17 mouse cellular contexts compared by ENCODE assay signal in genomic region chr15:72208973-72209372, GRCm38 (mm10).
DNase-seq lines count a peak whose midpoint lies in the region; ATAC-seq and TF ChIP-seq lines count a peak whose summit lies in the region.
"Had no signal": no experiment of that assay in that cellular context is flagged by ENCODE, and none has a peak within 500 bp of the region (broad histone marks: within the 10 kb centered on the region; RNA-seq: fewer than 3 reads in every experiment).

No protein-coding gene starts in this region.

- H3K27me3 ChIP-seq in forebrain, embryonic 16.5 days (replicated peaks; ENCODE audit: control insufficient read depth, insufficient read depth, low read length) = no peaks in the 10 kb centered on the region
- H3K27me3 ChIP-seq in forebrain, embryonic 12.5 days = no peaks in the 10 kb centered on the region
- H3K27me3 ChIP-seq in myocyte (ENCODE audit: control insufficient read depth, insufficient read depth, insufficient read length) = no peaks in the 10 kb centered on the region
- H3K27me3 ChIP-seq in midbrain, postnatal 0 days (ENCODE audit: insufficient read depth, low read length) = no peaks in the 10 kb centered on the region
- H3K27me3 ChIP-seq: embryonic facial prominence, embryonic 12.5 days; heart, embryonic 12.5 days had no signal

- TF ChIP-seq CTCF in midbrain, postnatal 0 days (IDR thresholded peaks at IDR 0.05) = no peak

- no peaks in the 10 kb centered on the region for H3K9me3 ChIP-seq in forebrain, embryonic 16.5 days (ENCODE audit: control insufficient read depth, low read length)
- no peaks in the 10 kb centered on the region for H3K9me3 ChIP-seq in forebrain, embryonic 12.5 days
- no peaks in the 10 kb centered on the region for H3K9me3 ChIP-seq in midbrain, postnatal 0 days (ENCODE audit: low read length)
- H3K9me3 ChIP-seq: embryonic facial prominence, embryonic 12.5 days; heart, embryonic 12.5 days; hindbrain, embryonic 10.5 days had no signal

- H3K9ac ChIP-seq in forebrain, embryonic 16.5 days (replicated peaks; ENCODE audit: low read depth, low read length) = no peak overlapping the region
- no peak overlapping the region for H3K9ac ChIP-seq in forebrain, embryonic 12.5 days
- no peak overlapping the region for H3K9ac ChIP-seq in midbrain, postnatal 0 days (replicated peaks; ENCODE audit: low read length, poor library complexity, severe bottlenecking)
- H3K9ac ChIP-seq: embryonic facial prominence, embryonic 12.5 days; heart, embryonic 12.5 days; hindbrain, embryonic 14.5 days had no signal

- H3ac ChIP-seq in myocyte (ENCODE audit: control insufficient read depth, insufficient read length) = no peak overlapping the region

- peak; percentile 46 to 57 for DNase-seq in left cerebral cortex, postnatal 14 days (ENCODE audit: low spot score in 2 of 2)
- DNase-seq in left cerebral cortex, adult 11 months (ENCODE audit: low spot score) = no peak
- DNase-seq in urinary bladder, adult 2 months (ENCODE audit: low spot score) = no peak
- DNase-seq in midbrain, postnatal 0 days (ENCODE audit: low spot score) = no peak
- DNase-seq: adrenal gland, postnatal 10 days; cerebellum, adult 11-12 months; cerebellum, adult 9-10 months; cerebellum, postnatal 25 days; gastrocnemius, postnatal 25 days had no signal

- peak; percentile 21; the same call in 1 of the 2 replicates for ATAC-seq in forebrain, embryonic 16.5 days
- ATAC-seq in forebrain, embryonic 12.5 days (ENCODE audit: low FRiP score) = no peak
- no peak for ATAC-seq in midbrain, postnatal 0 days (ENCODE audit: low FRiP score)
- ATAC-seq: forebrain, embryonic 14.5 days had no signal

- no peak overlapping the region for H3K27ac ChIP-seq in forebrain, embryonic 16.5 days (ENCODE audit: low read length)
- H3K27ac ChIP-seq in forebrain, embryonic 12.5 days = no peak overlapping the region
- H3K27ac ChIP-seq in midbrain, postnatal 0 days (ENCODE audit: low read depth, low read length) = no peak overlapping the region
- H3K27ac ChIP-seq: embryonic facial prominence, embryonic 12.5 days; hindbrain, embryonic 10.5 days; hindbrain, embryonic 14.5 days had no signal

- no peak for TF ChIP-seq POLR2A in myocyte (IDR thresholded peaks at IDR 0.05; ENCODE audit: insufficient read length, low read depth)

- no peaks in the 10 kb centered on the region; the same call in 1 of the 2 replicates for H3K4me1 ChIP-seq in forebrain, embryonic 16.5 days (replicated peaks; ENCODE audit: control insufficient read depth, insufficient read depth, low read length)
- peaks cover 3% of the 10 kb centered on the region; the same call in 1 of the 2 replicates for H3K4me1 ChIP-seq in forebrain, embryonic 12.5 days
- H3K4me1 ChIP-seq in midbrain, postnatal 0 days (ENCODE audit: insufficient read depth, low read length) = no peaks in the 10 kb centered on the region
- H3K4me1 ChIP-seq: embryonic facial prominence, embryonic 12.5 days; heart, embryonic 12.5 days; hindbrain, embryonic 10.5 days had no signal

- no peak overlapping the region for H3K4me2 ChIP-seq in forebrain, embryonic 16.5 days (ENCODE audit: low read length)
- no peak overlapping the region for H3K4me2 ChIP-seq in forebrain, embryonic 12.5 days
- H3K4me2 ChIP-seq in myocyte (ENCODE audit: low read depth) = peak overlapping the region; percentile 52
- H3K4me2 ChIP-seq in midbrain, postnatal 0 days (ENCODE audit: low read depth, low read length, poor library complexity, severe bottlenecking) = no peak overlapping the region
- H3K4me2 ChIP-seq: embryonic facial prominence, embryonic 12.5 days; heart, embryonic 12.5 days; hindbrain, embryonic 14.5 days had no signal

- H3K79me2 ChIP-seq in myocyte (ENCODE audit: control insufficient read depth, insufficient read depth) = no peaks in the 10 kb centered on the region

- intact Hi-C loops in left cerebral cortex, postnatal 14 days (cut with DNase I) = loop anchor here (5.0 to 10.0 kb wide), 2 partner anchors 124 to 813 kb away; no protein-coding TSS in a partner anchor

- no peaks in the 10 kb centered on the region for H3K36me3 ChIP-seq in forebrain, embryonic 16.5 days (ENCODE audit: control insufficient read depth, insufficient read depth)
- no peaks in the 10 kb centered on the region for H3K36me3 ChIP-seq in forebrain, embryonic 12.5 days (replicated peaks)
- no peaks in the 10 kb centered on the region for H3K36me3 ChIP-seq in myocyte (ENCODE audit: control insufficient read depth, insufficient read depth)
- no peaks in the 10 kb centered on the region for H3K36me3 ChIP-seq in midbrain, postnatal 0 days (ENCODE audit: insufficient read depth, low read length)
- H3K36me3 ChIP-seq: embryonic facial prominence, embryonic 12.5 days; heart, embryonic 12.5 days; hindbrain, embryonic 10.5 days had no signal

- H3K4me3 ChIP-seq in forebrain, embryonic 16.5 days (replicated peaks; ENCODE audit: low read length) = no peak overlapping the region
- H3K4me3 ChIP-seq in forebrain, embryonic 12.5 days (replicated peaks) = no peak overlapping the region
- H3K4me3 ChIP-seq in myocyte = no peak overlapping the region
- H3K4me3 ChIP-seq in midbrain, postnatal 0 days (ENCODE audit: low read depth, low read length) = no peak overlapping the region
- H3K4me3 ChIP-seq: embryonic facial prominence, embryonic 12.5 days; heart, embryonic 12.5 days; hindbrain, embryonic 10.5 days had no signal

- 79% methylated on average over 7 of the region's 7 CpGs for WGBS in forebrain, embryonic 16.5 days
- WGBS in forebrain, embryonic 12.5 days = 95% methylated on average over 7 of the region's 7 CpGs
- 88% methylated on average over 7 of the region's 7 CpGs for WGBS in midbrain, postnatal 0 days

TF ChIP-seq in myocyte, 11 proteins besides CTCF, POLR2A, EP300 and RAD21:
- TF ChIP-seq CEBPB (IDR thresholded peaks at IDR 0.05; ENCODE audit: insufficient read depth, poor library complexity, severe bottlenecking) = no peak
- TF ChIP-seq TCF3 (IDR thresholded peaks at IDR 0.05; ENCODE audit: insufficient read length, low read depth) = no peak
- TF ChIP-seq MAX (IDR thresholded peaks at IDR 0.05; ENCODE audit: low read depth) = no peak
- no peak for TF ChIP-seq MYOG (IDR thresholded peaks at IDR 0.05; ENCODE audit: control insufficient read depth in 1 of 3, insufficient read depth in 1 of 3, insufficient read length in 2 of 3, low read depth in 2 of 3)
- no peak for TF ChIP-seq USF1 (IDR thresholded peaks at IDR 0.05; ENCODE audit: low read depth)
- TF ChIP-seq POLR2AphosphoS2 (IDR thresholded peaks at IDR 0.05; ENCODE audit: insufficient read length, low read depth) = no peak
- no peak for TF ChIP-seq MYOD1 (IDR thresholded peaks at IDR 0.05; ENCODE audit: control insufficient read depth in 1 of 3, insufficient read length in 2 of 3, low read depth in 2 of 3)
- TF ChIP-seq SRF (IDR thresholded peaks at IDR 0.05; ENCODE audit: control insufficient read depth, insufficient read length, low read depth) = no peak
- TF ChIP-seq E2F4 (IDR thresholded peaks at IDR 0.05; ENCODE audit: insufficient read depth) = no peak
- TF ChIP-seq TCF12 (IDR thresholded peaks at IDR 0.05; ENCODE audit: insufficient read depth, poor library complexity, severe bottlenecking) = no peak
- no peak for TF ChIP-seq REST (IDR thresholded peaks at IDR 0.05; ENCODE audit: insufficient read depth, insufficient read length)

Comparison
In these comparisons a context has a peak if more than half of its experiments do, and no peak if none do; other contexts are left out.
1. DNase-seq: peak in left cerebral cortex, postnatal 14 days (2 of 2); none in left cerebral cortex, adult 11 months (single experiment), urinary bladder, adult 2 months (single experiment) and midbrain, postnatal 0 days (single experiment).